Comparison of ENCODE assay signal across 22 mouse cellular contexts in genomic region chr4:9104657-9105056, GRCm38 (mm10).
A peak's percentile ranks its signal among the peaks of the same experiment; 100 is the strongest.
DNase-seq lines count a peak whose midpoint lies in the region; ATAC-seq and TF ChIP-seq lines count a peak whose summit lies in the region.
"Had no signal": no experiment of that assay in that cellular context is flagged by ENCODE, and none has a peak within 500 bp of the region (broad histone marks: within the 10 kb centered on the region; RNA-seq: fewer than 3 reads in every experiment).

No protein-coding gene starts in this region.

- H3K27me3 ChIP-seq in heart, embryonic 11.5 days (ENCODE audit: control insufficient read depth, insufficient read depth, low read length): no peaks in the 10 kb centered on the region
- H3K27me3 ChIP-seq in midbrain, embryonic 14.5 days (ENCODE audit: control insufficient read depth, insufficient read depth, low read length): no peaks in the 10 kb centered on the region
- H3K27me3 ChIP-seq in midbrain, embryonic 10.5 days (ENCODE audit: low read depth, poor library complexity, severe bottlenecking): no peaks in the 10 kb centered on the region
- H3K27me3 ChIP-seq in midbrain, embryonic 16.5 days (ENCODE audit: control insufficient read depth, insufficient read depth, low read depth, low read length): no peaks in the 10 kb centered on the region
- H3K27me3 ChIP-seq: embryonic facial prominence, embryonic 12.5 days; forebrain, embryonic 12.5 days had no signal

- TF ChIP-seq CTCF in brain, embryonic 14.5 days (IDR thresholded peaks at IDR 0.05; ENCODE audit: borderline replicate concordance, extremely low read depth, insufficient read depth, insufficient read length): no peak

- no peaks in the 10 kb centered on the region for H3K4me1 ChIP-seq in heart, embryonic 11.5 days (ENCODE audit: control insufficient read depth, insufficient read depth, low read length)
- H3K4me1 ChIP-seq in midbrain, embryonic 14.5 days (ENCODE audit: control insufficient read depth, insufficient read depth, low read length): no peaks in the 10 kb centered on the region
- H3K4me1 ChIP-seq in midbrain, embryonic 10.5 days: peaks cover 10% of the 10 kb centered on the region
- H3K4me1 ChIP-seq in midbrain, embryonic 16.5 days (ENCODE audit: control insufficient read depth, insufficient read depth, low read length): no peaks in the 10 kb centered on the region
- H3K4me1 ChIP-seq: embryonic facial prominence, embryonic 10.5 days; embryonic facial prominence, embryonic 12.5 days; forebrain, embryonic 12.5 days had no signal

- H3K9me3 ChIP-seq in heart, embryonic 11.5 days (replicated peaks; ENCODE audit: control insufficient read depth, low read length): peaks cover 7% of the 10 kb centered on the region; the same call in 1 of the 2 replicates
- H3K9me3 ChIP-seq in midbrain, embryonic 14.5 days (ENCODE audit: control insufficient read depth, low read length): no peaks in the 10 kb centered on the region; the same call in 1 of the 2 replicates
- H3K9me3 ChIP-seq in midbrain, embryonic 10.5 days (replicated peaks): 0 out of 2 replicates have a peak, but pooled peaks cover 9% of the 10 kb centered on the region
- H3K9me3 ChIP-seq in midbrain, embryonic 16.5 days (replicated peaks; ENCODE audit: control insufficient read depth, low read length, poor library complexity, severe bottlenecking): no peaks in the 10 kb centered on the region

- no peak overlapping the region for H3K4me3 ChIP-seq in heart, embryonic 11.5 days (ENCODE audit: low read depth, low read length)
- no peak overlapping the region for H3K4me3 ChIP-seq in midbrain, embryonic 14.5 days (replicated peaks; ENCODE audit: low read depth, low read length)
- no peak overlapping the region for H3K4me3 ChIP-seq in midbrain, embryonic 10.5 days
- H3K4me3 ChIP-seq in midbrain, embryonic 16.5 days (ENCODE audit: low read depth, low read length): no peak overlapping the region
- H3K4me3 ChIP-seq: embryonic facial prominence, embryonic 10.5 days; embryonic facial prominence, embryonic 12.5 days; erythroblast, embryonic 14.5 days; forebrain, embryonic 10.5 days; forebrain, embryonic 12.5 days had no signal

- no peak overlapping the region for H3K4me2 ChIP-seq in heart, embryonic 11.5 days
- H3K4me2 ChIP-seq in midbrain, embryonic 14.5 days (ENCODE audit: low read length): no peak overlapping the region
- H3K4me2 ChIP-seq in midbrain, embryonic 16.5 days (ENCODE audit: low read length): no peak overlapping the region
- H3K4me2 ChIP-seq: embryonic facial prominence, embryonic 12.5 days; forebrain, embryonic 12.5 days had no signal

- no peak overlapping the region for H3K9ac ChIP-seq in heart, embryonic 11.5 days (ENCODE audit: low read depth, low read length)
- no peak overlapping the region for H3K9ac ChIP-seq in midbrain, embryonic 14.5 days (replicated peaks; ENCODE audit: low read length)
- no peak overlapping the region for H3K9ac ChIP-seq in midbrain, embryonic 16.5 days (ENCODE audit: low read depth, low read length)
- H3K9ac ChIP-seq: embryonic facial prominence, embryonic 12.5 days; forebrain, embryonic 12.5 days had no signal

- peak; percentile 24 for DNase-seq in heart, adult 11 months
- peak; percentile 30 for DNase-seq in midbrain, embryonic 14.5 days
- DNase-seq in midbrain, embryonic 10.5 days (ENCODE audit: low spot score): no peak
- peak; percentile 69 for DNase-seq in brain, embryonic 14.5 days (ENCODE audit: low read depth)
- no peak for DNase-seq in retina, postnatal 1 day
- DNase-seq: adrenal gland, adult 2 months; adrenal gland, postnatal 10 days; adrenal gland, postnatal 25 days; cerebellum, adult 11-12 months; cerebellum, adult 2 months; cerebellum, adult 9-10 months; cerebellum, postnatal 10 days; cerebellum, postnatal 25 days had no signal

- no peak overlapping the region for H3K27ac ChIP-seq in heart, embryonic 11.5 days (ENCODE audit: low read depth, low read length)
- H3K27ac ChIP-seq in midbrain, embryonic 14.5 days (replicated peaks; ENCODE audit: low read depth, low read length): no peak overlapping the region
- H3K27ac ChIP-seq in midbrain, embryonic 10.5 days (replicated peaks): no peak overlapping the region
- no peak overlapping the region for H3K27ac ChIP-seq in midbrain, embryonic 16.5 days (ENCODE audit: low read length)
- H3K27ac ChIP-seq: embryonic facial prominence, embryonic 10.5 days; embryonic facial prominence, embryonic 12.5 days; forebrain, embryonic 10.5 days; forebrain, embryonic 12.5 days had no signal

- 56% methylated on average over 6 of the region's 6 CpGs for WGBS in heart, embryonic 11.5 days (ENCODE audit: insufficient replicate concordance)
- WGBS in midbrain, embryonic 14.5 days: 27% methylated on average over 6 of the region's 6 CpGs
- 46% methylated on average over 6 of the region's 6 CpGs for WGBS in midbrain, embryonic 10.5 days
- 31% methylated on average over 6 of the region's 6 CpGs for WGBS in midbrain, embryonic 16.5 days

- H3K36me3 ChIP-seq in heart, embryonic 11.5 days (ENCODE audit: control insufficient read depth, insufficient read depth, low read length): no peaks in the 10 kb centered on the region
- no peaks in the 10 kb centered on the region for H3K36me3 ChIP-seq in midbrain, embryonic 14.5 days (ENCODE audit: control insufficient read depth, insufficient read depth, low read length)
- H3K36me3 ChIP-seq in midbrain, embryonic 10.5 days: no peaks in the 10 kb centered on the region
- H3K36me3 ChIP-seq in midbrain, embryonic 16.5 days (ENCODE audit: control insufficient read depth, insufficient read depth, low read length): no peaks in the 10 kb centered on the region
- H3K36me3 ChIP-seq: embryonic facial prominence, embryonic 10.5 days; embryonic facial prominence, embryonic 12.5 days; forebrain, embryonic 10.5 days; forebrain, embryonic 12.5 days had no signal

- ATAC-seq in heart, embryonic 11.5 days (replicated peaks; ENCODE audit: insufficient number of reproducible peaks, low FRiP score, low TSS enrichment): no peak
- no peak for ATAC-seq in midbrain, embryonic 14.5 days (ENCODE audit: low FRiP score, low TSS enrichment)
- peak; percentile 67; the same call in 1 of the 2 replicates for ATAC-seq in midbrain, embryonic 16.5 days
- ATAC-seq in erythroblast, adult 5-6 weeks (replicated peaks; ENCODE audit: low FRiP score, poor library complexity, severe bottlenecking): no peak
- ATAC-seq: forebrain, embryonic 16.5 days had no signal

- TF ChIP-seq POLR2A in brain, embryonic 14.5 days (IDR thresholded peaks at IDR 0.05; ENCODE audit: borderline replicate concordance, extremely low read depth, insufficient read depth, insufficient read length, poor library complexity, severe bottlenecking): no peak

Comparison
In these comparisons a context has a peak if more than half of its experiments do, and no peak if none do; other contexts are left out.
1. DNase-seq: peak in heart, adult 11 months (single experiment), midbrain, embryonic 14.5 days (single experiment) and brain, embryonic 14.5 days (single experiment); none in midbrain, embryonic 10.5 days (single experiment) and retina, postnatal 1 day (single experiment).